Mouse (Mus musculus) lung, embryonic 14.5 days (tissue): ENCODE data around the gene Nutf2-ps1. TPM values are rescaled to one million over a fixed set of nuclear protein-coding genes. Genes with fewer than 3 reads are reported as not detected.

Experiments used
- ATAC-seq: fragments of 200-750 bp; cut with Nextera tagmentation; 2 replicates; pipeline ENCODE4 v1.8.0; 2017; ENCODE audit warnings: mild to moderate bottlenecking, moderate TSS enrichment, moderate library complexity; ENCODE audit not compliant: insufficient read depth
- DNase-seq: peaks from one replicate; pipeline ENCODE4 v3.0.0-alpha.2; 2015
- H3K27ac ChIP-seq: fragments of 300-500 bp; sonication (generic); 2 replicates; pipeline ENCODE4 v1.5.1; 2014; ENCODE audit warnings: low read depth, mild to moderate bottlenecking, moderate library complexity
- H3K27me3 ChIP-seq: fragments of 300-500 bp; sonication (generic); 2 replicates; pipeline ENCODE4 v1.6.1; 2014; ENCODE audit warnings: low read length, control low read depth; ENCODE audit not compliant: insufficient read depth
- H3K36me3 ChIP-seq: fragments of 300-500 bp; sonication (generic); 2 replicates; pipeline ENCODE4 v1.6.1; 2014; ENCODE audit warnings: control low read depth; ENCODE audit not compliant: insufficient read depth
- H3K4me1 ChIP-seq: fragments of 300-500 bp; sonication (generic); 2 replicates; pipeline ENCODE4 v1.6.1; 2014; ENCODE audit warnings: antibody characterized with exemption, control low read depth; ENCODE audit not compliant: insufficient read depth
- H3K4me2 ChIP-seq: fragments of 300-500 bp; sonication (generic); 2 replicates; pipeline ENCODE4 v1.6.1; 2014; ENCODE audit warnings: mild to moderate bottlenecking
- H3K4me3 ChIP-seq: fragments of 300-500 bp; sonication (generic); 2 replicates; pipeline ENCODE4 v1.5.1; 2014; ENCODE audit warnings: low read depth, low read length
- H3K9ac ChIP-seq: fragments of 300-500 bp; sonication (generic); 2 replicates; pipeline ENCODE4 v1.6.1; 2014
- H3K9me3 ChIP-seq: fragments of 300-500 bp; sonication (generic); 2 replicates; pipeline ENCODE4 v1.6.1; 2016; ENCODE audit warnings: low read depth, low read length, control low read depth
- CTCF ChIP-seq: IDR thresholded peaks from 2 replicates; pipeline ENCODE4 v1.5.1; 2016; ENCODE audit warnings: antibody characterized with exemption, low read depth
- WGBS: fragments of 180-500 bp; shearing (Covaris S2); extraction: QIAGEN DNeasy Blood & Tissue Kit; methylation state at CpG from one replicate; pipeline ENCODE4 v1.1.7; 2014; 5-methylcytosine and 5-hydroxymethylcytosine counted together
- polyA plus RNA-seq: library from polyadenylated mRNA; unstranded; fragments of >200 nt; fragmentation: Nextera tagmentation; extraction: Ambion mirVana; gene quantifications from 2 replicates; pipeline ENCODE4 v1.2.1, GENCODE M21; 2014

Gene Nutf2-ps1
- polyA plus RNA-seq, 1 experiment from 2014 or later: 445 TPM

DNA sequence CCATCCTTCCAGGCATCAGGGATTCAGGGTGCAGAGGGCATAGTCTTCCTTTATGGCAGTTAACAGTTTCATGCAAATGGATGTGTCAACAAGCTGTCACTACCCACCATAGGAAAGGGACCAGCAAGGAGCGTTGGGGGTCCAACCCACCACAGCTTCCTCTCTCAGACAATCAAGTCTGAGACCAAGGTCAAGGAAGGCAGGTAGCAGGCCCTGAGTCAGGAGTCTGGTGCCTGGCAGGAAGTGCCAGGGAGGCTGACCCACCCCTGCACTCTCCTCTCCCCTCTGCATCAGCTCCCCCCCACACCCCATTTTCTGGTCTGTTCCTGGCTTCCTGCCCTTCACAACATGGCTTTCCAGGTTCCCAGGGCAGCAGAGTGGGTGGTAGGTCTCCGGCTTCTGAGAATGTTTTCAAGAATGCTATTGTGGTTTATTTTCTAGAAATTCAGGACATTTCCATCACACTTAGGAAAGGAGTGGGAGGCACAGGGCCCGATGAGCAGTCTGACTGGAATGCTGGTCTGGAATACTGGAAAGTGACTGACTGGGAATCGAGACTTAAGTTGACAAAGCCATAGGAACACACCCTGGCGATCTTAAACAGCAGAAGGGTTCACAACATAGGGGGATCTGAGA lies 33.8 kb downstream of the Nutf2-ps1 start:
- Histone ChIP-seq H3K27ac (no peak overlapping the region), H3K4me3 (no peak overlapping the region), H3K27me3 (no peaks in the 10 kb centered on the region), H3K9ac (no peak overlapping the region), H3K4me2 (no peak overlapping the region), H3K4me1 (no peaks in the 10 kb centered on the region), H3K36me3 (no peaks in the 10 kb centered on the region), H3K9me3 (no peaks in the 10 kb centered on the region)
- ATAC-seq: no peak
- TF ChIP-seq CTCF: no peak
- no peak for DNase-seq
- WGBS: 65% methylated on average over 5 of the region's 5 CpGs

DNA sequence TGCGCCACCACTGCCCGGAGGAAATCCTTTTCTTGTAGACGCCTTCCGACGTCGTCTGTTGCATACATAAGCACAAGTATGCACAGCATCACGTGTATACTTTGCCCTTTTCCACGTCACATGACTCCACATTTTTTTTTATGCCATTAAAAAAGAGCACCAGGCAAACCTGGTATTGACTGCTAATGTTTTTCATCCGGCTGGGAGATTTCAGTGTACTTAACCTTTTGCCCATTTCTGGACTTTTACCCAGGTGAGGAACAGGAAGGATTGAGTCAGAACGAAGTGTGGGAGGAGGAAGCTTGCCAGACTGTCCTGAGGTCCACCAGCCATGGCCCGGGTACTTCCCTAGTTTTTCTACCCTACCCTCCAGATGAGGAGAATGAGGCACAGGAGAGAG lies 34.5 kb downstream of the Nutf2-ps1 start:
- Histone ChIP-seq H3K9me3 (no peaks in the 10 kb centered on the region), H3K4me1 (no peaks in the 10 kb centered on the region), H3K36me3 (no peaks in the 10 kb centered on the region), H3K4me2 (no peak overlapping the region), H3K27ac (no peak overlapping the region), H3K4me3 (no peak overlapping the region), H3K27me3 (no peaks in the 10 kb centered on the region), H3K9ac (no peak overlapping the region)
- WGBS: 77% methylated on average over 11 of the region's 11 CpGs
- no peak for ATAC-seq
- DNase-seq: no peak
- TF ChIP-seq CTCF: no peak

DNA sequence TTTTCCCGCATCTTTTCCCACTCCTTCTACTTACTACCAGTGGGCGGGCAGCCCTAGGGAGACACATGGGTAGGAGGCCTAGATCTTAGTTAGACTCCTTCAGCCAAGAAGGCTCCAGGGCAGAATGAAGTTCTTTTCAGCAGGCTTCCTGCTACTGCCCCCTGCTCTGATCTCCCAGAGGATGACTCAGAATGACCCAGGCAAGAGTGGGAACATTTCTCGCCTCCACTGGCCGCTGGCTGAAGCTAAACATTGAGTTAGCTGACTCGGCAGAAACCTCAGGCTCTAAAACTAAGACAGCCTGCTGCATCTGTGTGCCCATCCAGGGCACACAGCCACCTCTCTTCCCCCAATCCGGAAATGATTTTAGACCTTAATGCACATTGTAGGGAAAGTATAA lies 36.1 kb downstream of the Nutf2-ps1 start:
- Histone ChIP-seq H3K36me3 (no peaks in the 10 kb centered on the region), H3K9me3 (no peaks in the 10 kb centered on the region), H3K4me1 (no peaks in the 10 kb centered on the region), H3K27ac (no peak overlapping the region), H3K27me3 (0 out of 2 replicates have a peak, but pooled peaks cover 4% of the 10 kb centered on the region), H3K4me2 (no peak overlapping the region), H3K4me3 (no peak overlapping the region), H3K9ac (no peak overlapping the region)
- peak; percentile 51 for DNase-seq
- no peak for TF ChIP-seq CTCF
- no peak for ATAC-seq
- 42% methylated on average over 6 of the region's 6 CpGs for WGBS

DNA sequence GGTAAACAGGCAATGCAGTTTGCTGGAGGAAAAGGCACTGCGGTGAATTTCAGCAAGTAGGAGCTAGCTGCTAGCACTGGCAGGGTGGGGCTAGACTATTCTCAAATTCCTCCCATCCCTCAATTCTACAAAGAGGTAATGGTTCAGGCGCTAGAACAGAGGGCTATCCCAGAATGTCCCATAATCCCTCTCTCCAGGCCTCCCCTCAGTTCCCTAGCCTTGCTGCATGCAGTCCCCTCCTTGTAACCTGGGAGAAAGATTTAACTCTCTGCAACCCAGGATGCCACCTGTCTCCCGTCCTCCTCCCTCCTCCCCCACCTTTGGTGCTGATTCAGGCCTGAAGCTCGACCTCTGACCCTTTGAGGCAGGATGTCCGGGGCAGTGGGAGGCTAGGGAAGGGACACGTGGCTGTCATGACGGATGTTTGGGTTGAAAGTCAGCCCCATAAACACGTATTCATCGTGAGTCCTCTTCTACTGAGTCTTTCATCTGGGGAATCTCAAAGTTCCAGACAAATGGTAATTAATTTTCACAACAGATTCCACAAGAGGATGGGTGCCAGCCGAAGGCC lies 36.6 kb downstream of the Nutf2-ps1 start:
- TF ChIP-seq CTCF: no peak
- H3K36me3 ChIP-seq: no peaks in the 10 kb centered on the region
- no peak overlapping the region for H3K9ac ChIP-seq
- no peak overlapping the region for H3K4me3 ChIP-seq
- 0 out of 2 replicates have a peak, but pooled peaks cover 4% of the 10 kb centered on the region for H3K27me3 ChIP-seq
- 25% methylated on average over 10 of the region's 10 CpGs for WGBS
- no peaks in the 10 kb centered on the region for H3K9me3 ChIP-seq
- no peak overlapping the region for H3K27ac ChIP-seq
- no peaks in the 10 kb centered on the region for H3K4me1 ChIP-seq
- DNase-seq (no peak), ATAC-seq (no peak)
- no peak overlapping the region for H3K4me2 ChIP-seq

DNA sequence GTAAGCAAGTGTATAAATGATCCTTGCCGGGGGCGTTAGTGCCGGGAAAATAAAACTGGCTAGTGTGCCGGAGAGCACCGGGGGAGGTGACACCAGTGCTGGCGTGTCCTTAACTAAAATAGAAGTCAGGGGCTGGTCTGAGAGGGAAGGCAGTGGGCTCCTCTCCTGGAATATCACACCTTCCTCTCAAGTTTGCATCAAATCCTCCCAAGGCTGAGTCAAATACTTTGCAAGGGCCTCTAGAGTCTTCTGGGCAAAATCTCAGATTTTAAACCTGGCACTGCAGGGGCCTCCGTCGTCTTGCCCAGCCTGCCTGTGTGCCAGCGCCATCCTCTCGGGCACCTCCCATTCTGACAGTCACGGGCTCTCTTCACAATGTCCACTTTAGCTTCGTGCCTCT lies 37.9 kb downstream of the Nutf2-ps1 start:
- TF ChIP-seq CTCF: no peak
- DNase-seq: no peak
- Histone ChIP-seq H3K4me2 (no peak overlapping the region), H3K4me1 (no peaks in the 10 kb centered on the region), H3K27ac (no peak overlapping the region), H3K36me3 (no peaks in the 10 kb centered on the region), H3K4me3 (no peak overlapping the region), H3K9ac (no peak overlapping the region), H3K9me3 (no peaks in the 10 kb centered on the region), H3K27me3 (0 out of 2 replicates have a peak, but pooled peaks cover 4% of the 10 kb centered on the region)
- 59% methylated on average over 12 of the region's 12 CpGs for WGBS
- ATAC-seq: no peak

DNA sequence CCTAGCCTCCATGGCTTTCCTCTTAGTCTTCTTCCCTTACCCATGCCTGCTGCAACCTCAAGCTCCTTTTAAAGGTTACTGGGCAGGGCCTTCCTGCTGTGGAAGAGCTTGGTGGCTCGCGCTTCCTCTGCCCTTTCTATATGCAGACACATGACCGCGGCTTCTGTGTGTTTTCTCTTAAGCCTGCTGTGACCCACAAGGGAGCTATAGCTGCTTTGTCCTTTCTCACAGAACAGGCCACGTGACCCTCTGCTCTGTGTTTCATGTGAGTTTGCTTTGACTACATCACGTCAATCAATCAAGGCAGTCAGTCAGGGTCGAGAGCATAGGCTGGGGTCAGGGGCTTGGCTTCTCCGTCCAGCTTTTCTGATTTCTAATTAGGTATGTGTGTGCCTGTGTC lies 41.3 kb downstream of the Nutf2-ps1 start:
- 40% methylated on average over 8 of the region's 8 CpGs for WGBS
- no peaks in the 10 kb centered on the region for H3K4me1 ChIP-seq
- DNase-seq: no peak
- H3K9ac ChIP-seq: no peak overlapping the region
- ATAC-seq: no peak
- TF ChIP-seq CTCF: no peak
- H3K9me3 ChIP-seq: no peaks in the 10 kb centered on the region
- H3K4me2 ChIP-seq: no peak overlapping the region
- 0 out of 2 replicates have a peak, but pooled peaks cover 4% of the 10 kb centered on the region for H3K27me3 ChIP-seq
- no peaks in the 10 kb centered on the region for H3K36me3 ChIP-seq
- H3K4me3 ChIP-seq: no peak overlapping the region
- H3K27ac ChIP-seq: no peak overlapping the region

DNA sequence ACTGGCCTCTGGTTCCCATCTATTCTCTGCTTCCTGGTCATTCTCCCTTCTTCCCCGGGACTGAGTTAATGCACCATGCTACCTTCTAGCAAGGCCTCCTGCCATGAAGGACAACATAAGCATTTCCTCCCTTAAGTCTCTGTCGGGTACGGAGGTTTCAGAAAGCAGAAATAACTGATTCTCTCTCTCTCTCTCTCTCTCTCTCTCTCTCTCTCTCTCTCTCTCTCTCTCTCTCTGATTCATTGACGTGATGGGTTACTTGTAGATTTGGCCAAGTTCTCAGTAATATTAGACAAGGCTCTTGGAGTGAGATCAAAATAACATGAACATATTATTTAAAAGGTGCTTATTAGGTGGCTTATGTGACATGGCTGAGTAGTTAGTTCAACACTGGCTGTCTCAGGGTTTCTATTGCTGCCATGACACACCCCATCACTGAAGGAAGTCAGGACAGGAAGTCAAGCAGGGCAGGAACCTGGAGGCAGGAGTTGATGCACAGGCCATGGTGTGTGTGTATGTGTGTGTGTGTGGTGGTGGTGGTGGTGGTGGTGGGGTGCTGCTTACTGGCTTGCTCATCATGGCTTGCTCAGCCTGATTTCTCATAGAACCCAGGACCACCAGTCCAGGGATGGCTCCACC lies 43.8 kb downstream of the Nutf2-ps1 start:
- WGBS: 61% methylated on average over 4 of the region's 4 CpGs
- ATAC-seq (no peak), DNase-seq (no peak)
- Histone ChIP-seq H3K4me2 (no peak overlapping the region), H3K4me1 (no peaks in the 10 kb centered on the region), H3K4me3 (no peak overlapping the region), H3K36me3 (peaks cover 4% of the 10 kb centered on the region; the same call in 1 of the 2 replicates), H3K9me3 (no peaks in the 10 kb centered on the region), H3K27me3 (0 out of 2 replicates have a peak, but pooled peaks cover 4% of the 10 kb centered on the region), H3K27ac (no peak overlapping the region), H3K9ac (no peak overlapping the region)
- no peak for TF ChIP-seq CTCF
